Mouse (Mus musculus) right cerebral cortex, postnatal 10 days (tissue): ENCODE data around the gene Chaf1a.
"Not testable (repeated sequence)": the region's sequence is repeated elsewhere in the genome, so short reads cannot be mapped to it uniquely, and the experiment has no call there.

Experiments
- DNase-seq, 2 experiments: peaks; one replicate each; pipeline ENCODE4 v3.0.0; 2021; ENCODE audit warnings: low spot score in 2 of 2

The Chaf1a gene

GRCm38 (mm10) chr17:56080781-56081585, 40.7 kb downstream of the Chaf1a start:
- peak; percentile 83 to 92 for DNase-seq

- DNase-seq, result no peak
These were observed 52.1 kb downstream of the Chaf1a start for GRCm38 (mm10) chr17:56092312-56092711.

DNA sequence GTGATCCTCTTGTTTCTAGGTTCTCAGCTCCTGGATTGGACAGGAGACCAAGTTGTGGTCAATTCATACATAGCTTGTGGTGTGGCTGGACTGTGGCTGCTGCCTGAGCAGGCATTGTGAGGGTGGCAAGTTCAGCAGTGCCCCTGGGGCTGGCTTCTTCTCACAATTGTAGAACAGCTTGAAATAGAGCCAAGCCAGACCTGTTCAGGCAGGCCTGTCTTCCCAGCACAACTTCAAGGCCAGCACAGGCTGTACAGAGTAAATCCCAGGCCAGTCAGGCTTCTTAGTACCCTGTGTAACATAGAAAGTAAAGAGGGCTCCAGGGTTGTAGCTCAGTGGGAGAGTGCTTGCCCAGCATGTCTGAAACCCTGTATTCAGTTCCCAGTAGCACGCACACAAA, 52.6 kb downstream of the Chaf1a start:
- no peak for DNase-seq

- no peak for DNase-seq
These were observed 56.6 kb downstream of the Chaf1a start for GRCm38 (mm10) chr17:56096883-56097282.

DNA sequence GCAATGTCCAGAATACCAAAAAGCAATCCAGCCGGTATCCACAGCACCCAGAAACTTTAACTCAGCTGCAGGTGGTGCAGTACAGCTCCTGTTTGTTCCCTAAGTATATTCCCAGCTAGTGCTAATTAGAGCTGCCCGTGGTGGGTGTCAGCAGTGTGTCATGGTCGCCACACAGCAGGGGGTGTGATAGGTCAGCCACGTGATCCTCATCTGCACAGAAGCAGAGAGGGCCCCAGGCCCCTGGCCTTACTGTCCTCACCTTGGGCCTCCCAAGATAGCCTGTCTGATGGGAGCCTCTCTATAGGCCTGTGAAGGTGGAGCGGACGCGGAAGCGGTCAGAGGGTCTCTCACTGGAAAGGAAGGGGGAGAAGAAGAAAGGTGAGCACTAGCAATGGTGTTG, 57.9 kb downstream of the Chaf1a start:
- DNase-seq, result no peak

GRCm38 (mm10) chr17:56098711-56099572, 58.7 kb downstream of the Chaf1a start:
- DNase-seq, result no peak

- no peak for DNase-seq
These were observed 60.6 kb downstream of the Chaf1a start for GRCm38 (mm10) chr17:56100811-56101210.

DNA sequence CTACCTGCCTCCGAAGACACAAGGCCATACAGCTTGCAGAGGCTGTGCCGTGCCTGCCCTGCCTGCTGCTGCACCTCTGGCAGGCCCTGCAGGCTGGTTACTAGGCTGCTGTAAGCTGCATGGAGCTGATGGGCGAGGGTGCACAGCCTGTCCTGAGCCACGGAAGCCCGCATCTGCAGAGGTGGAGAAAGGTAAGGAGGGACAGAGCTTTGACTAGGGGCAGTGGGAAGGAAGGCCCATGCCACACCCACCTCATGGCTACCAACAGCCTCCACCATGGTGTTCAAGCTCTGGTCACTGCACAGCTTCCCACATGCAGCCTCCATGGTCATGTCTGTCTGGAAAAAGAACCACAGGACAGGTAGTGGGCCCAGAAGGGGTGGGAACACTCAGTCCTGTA, 61.9 kb downstream of the Chaf1a start:
- no peak for DNase-seq

GRCm38 (mm10) chr17:56102927-56103326, 62.7 kb downstream of the Chaf1a start:
- no peak for DNase-seq

DNA sequence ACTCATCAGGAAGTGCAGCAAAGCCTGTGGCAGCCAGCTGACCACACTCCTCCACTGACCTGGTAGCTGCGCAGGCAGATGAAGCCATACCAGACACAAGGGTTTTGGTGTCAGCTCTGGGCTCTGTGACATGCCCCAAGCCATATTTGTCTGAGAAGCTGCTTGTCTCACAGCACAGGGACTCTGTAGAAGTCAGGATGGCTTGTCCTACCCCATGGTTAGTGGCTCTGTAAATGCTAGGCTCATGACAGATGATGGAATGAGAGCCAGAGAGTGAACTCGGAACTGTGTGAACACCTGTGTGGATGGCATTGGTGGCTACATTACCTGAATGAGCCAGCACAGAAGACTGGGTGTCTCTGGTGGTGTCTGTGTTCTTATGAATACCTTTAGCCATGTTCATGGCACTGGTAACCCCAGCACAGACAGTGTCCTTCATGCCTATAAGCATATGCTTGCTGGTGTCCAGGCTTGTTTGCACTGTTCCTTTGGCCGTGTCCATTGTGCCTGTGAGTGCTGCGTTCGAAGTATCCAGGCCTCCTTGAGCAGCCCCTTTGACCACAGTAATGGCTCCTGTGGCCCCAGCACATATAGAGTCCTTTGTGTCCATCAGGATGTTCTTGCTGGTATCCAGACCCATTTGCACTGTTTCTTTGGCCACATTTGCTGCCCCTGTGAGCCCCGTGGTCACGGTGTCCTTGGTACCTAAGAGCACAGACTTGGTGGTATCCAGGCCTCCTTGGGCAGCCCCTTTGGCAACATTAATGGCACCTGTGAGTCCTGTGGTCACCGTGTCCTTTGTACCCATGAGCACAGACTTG, 63.4 kb downstream of the Chaf1a start:
- no peak for DNase-seq

- not testable (repeated sequence) for DNase-seq
These were observed 64.6 kb downstream of the Chaf1a start for GRCm38 (mm10) chr17:56104821-56105220.

DNA sequence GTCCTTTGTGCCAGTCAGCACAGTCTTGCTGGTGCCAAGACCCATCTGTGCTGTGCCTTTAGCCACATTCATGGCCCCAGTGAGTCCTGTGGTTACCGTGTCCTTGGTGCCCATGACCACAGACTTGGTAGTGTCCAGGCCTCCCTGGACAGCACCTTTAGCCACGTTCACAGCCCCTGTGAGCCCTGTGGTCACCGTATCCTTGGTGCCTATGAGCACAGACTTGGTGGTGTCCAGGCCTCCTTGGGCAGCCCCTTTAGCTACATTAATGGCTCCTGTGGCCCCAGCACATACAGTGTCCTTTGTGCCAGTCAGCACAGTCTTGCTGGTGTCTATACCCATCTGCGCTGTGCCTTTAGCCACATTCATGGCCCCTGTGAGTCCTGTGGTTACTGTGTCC, 66.2 kb downstream of the Chaf1a start:
- DNase-seq, result not testable (repeated sequence)

DNA sequence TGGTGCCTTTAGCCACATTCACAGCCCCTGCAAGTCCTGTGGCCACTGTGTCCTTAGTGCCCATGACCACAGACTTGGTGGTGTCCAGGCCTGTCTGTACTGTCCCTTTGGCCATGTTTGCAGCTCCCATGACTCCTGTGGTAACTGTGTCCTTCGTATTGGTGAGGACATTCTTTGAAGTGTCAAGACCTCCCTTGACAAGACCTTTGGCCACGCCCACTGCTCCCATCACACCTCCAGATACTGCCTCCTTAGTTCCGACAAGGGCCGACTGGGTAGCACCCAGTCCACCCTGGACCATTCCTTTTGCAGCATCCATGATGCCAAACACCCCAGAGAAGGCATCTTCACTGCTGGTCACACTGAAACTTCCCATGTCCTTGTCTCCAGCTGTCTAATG, 66.7 kb downstream of the Chaf1a start:
- DNase-seq, result no peak

DNA sequence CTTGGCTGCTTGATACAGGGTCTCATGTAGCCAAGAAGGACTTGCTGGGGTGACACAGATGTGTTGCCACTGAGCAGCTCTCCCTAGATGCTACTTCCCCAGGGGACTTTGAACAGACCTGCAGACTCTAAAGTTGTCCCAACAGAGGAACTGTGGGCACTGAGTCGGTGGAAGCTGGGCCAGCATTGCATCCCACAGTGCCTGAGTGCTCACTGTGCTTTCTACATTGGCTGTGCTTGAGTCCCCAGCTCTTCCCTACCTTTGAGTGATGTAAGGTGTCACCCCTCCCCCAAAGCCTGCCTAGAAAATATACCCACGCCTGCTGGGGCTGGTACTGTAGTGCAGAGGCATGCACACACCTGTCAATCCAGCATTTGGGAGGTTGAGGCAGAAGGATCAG, 67.5 kb downstream of the Chaf1a start:
- DNase-seq, result no peak

GRCm38 (mm10) chr17:56108334-56109044, 68.2 kb downstream of the Chaf1a start:
- peak; percentile 65 to 66 for DNase-seq

DNA sequence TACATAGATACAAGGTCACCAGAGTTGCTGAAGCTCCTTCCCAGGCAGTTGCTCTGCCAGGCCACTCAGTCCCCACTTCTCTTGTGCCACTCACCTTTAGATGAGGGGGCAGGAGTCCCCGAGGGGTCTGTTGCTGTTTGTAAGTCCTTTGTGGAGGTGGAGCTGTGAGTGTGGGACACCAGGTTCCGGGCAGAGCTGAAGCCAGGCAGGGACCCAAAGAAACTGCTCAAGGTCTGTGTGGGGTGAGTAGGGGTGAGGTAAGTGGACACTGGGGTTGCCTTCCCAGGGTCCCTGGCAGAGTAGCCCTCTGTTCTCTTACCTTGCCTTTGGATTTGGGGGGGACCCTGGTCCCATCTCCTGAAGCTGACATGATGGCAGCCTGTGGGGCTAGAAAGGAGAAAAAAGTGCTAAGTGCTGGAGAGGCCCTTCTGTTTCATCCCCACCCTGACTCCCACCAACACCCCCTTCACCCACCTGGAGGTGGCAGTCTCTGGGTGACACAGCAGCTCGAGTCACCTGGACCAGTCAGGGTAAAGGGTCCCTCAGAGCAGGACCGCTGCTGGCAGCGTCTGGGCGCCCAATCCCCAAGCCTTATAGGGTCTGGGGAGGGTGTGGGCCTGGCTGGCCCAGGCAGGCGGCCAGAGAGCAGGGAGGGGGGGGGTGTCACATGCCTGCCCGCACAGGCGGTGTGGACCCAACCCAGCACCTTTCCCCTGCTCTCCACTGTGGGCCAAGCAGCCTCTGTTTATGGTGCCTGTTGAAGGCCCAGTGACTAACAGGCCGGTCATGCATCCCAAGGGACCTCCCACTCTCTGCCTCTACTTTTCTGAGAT, 69.2 kb downstream of the Chaf1a start, which contains the start of gene Plin4:
Plin4 (minus strand) TSS at position 585 of the 833 bp plus-strand sequence.
- DNase-seq, result no peak

GRCm38 (mm10) chr17:56110571-56110970, 70.3 kb downstream of the Chaf1a start:
- peak in 1 of 2 experiments; percentile 70 for DNase-seq

DNA sequence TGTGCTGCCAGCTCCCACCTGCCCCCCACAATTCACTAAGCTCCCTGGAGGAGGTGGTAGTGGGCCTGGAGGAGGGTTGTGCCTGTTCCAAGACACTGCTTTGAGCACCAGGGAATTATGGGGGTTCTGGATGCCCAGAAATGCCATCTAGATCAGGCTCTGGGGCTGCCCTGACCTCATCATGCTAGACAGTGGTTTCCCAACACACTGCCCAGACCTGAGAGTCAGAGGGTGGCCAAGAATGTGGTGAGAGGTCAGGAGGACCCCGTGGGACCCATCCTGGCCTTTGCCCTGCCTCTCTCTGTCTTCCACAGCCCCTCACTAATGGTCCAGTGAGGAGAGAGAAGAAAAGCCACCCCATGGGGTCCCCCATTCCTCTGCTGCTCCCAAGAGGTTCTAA, 70.8 kb downstream of the Chaf1a start:
- DNase-seq, result no peak

GRCm38 (mm10) chr17:56111864-56112263, 71.6 kb downstream of the Chaf1a start:
- no peak for DNase-seq

DNA sequence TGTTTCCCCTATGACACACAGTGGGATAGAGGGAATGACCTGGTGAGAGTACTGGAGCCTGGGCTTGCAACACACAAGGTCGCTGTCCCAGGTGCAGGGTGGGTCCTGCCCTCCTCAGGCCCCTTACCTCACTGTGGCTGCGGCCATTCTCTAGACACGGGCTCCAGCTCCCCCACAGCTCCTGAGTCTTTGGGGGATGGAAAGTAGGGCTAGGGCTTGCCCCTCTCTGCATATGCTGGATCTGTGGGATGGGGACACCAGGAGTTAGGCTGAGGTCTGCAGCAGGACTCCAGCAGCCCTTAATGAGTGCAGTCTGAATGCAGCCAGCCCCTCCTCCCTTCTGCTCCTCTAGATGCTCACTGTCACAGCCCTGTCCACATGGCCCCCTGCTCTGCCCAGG, 72.5 kb downstream of the Chaf1a start:
- no peak for DNase-seq
